ENCODE assay signal across 9 mouse cellular contexts in the genomic region with DNA sequence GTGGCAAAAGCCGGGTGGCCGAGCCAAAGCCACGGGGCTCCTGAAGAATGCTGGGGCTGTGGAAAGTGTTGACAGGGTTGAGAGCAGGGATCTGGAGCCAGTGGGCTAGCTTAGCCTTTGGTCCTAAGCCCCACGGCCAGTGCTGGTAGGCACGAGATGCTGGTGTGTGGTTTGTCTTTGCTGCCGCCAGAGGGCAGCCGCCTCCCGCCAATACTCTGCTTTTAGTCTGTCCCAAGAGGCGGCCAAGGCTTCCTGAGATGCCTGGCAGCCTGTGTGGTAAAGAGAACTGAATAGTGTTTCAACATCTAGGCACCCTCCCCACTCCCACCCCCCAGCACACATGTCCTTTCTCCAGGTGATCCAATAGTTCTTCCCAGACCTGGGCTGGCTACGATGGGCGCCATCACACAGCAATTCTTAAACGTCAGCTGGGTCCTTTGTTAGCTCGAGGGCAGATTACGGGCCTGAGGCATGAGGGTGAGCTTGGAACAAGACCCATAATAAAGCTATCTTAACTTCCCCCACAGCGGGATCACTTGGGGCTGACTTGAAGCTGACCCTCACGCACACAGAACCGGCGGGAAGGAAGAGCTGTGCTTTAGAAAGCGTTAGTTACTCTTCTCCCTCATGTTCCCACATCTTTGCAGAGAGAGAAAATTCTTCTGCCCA. TPM values are rescaled to one million over a fixed set of nuclear protein-coding genes. Genes with fewer than 3 reads are reported as not detected.
DNase-seq lines count a peak whose midpoint lies in the region; ATAC-seq and TF ChIP-seq lines count a peak whose summit lies in the region.
"Had no signal": no experiment of that assay in that cellular context is flagged by ENCODE, and none has a peak within 500 bp of the region (broad histone marks: within the 10 kb centered on the region; RNA-seq: fewer than 3 reads in every experiment).

No protein-coding gene starts in this region.

- WGBS in forebrain, embryonic 15.5 days: 19% methylated on average over 19 of the region's 19 CpGs
- 29% methylated on average over 19 of the region's 19 CpGs for WGBS in hindbrain, embryonic 10.5 days

- no peak for TF ChIP-seq EP300 in MEL (IDR thresholded peaks at IDR 0.05; ENCODE audit: low read depth in 1 of 2, low read length in 2 of 2)

- H3K9me3 ChIP-seq in MEL (replicated peaks; ENCODE audit: insufficient read depth, low read length): no peaks in the 10 kb centered on the region
- H3K9me3 ChIP-seq in forebrain, embryonic 15.5 days: no peaks in the 10 kb centered on the region
- H3K9me3 ChIP-seq in hindbrain, embryonic 10.5 days: no peaks in the 10 kb centered on the region

- no peak overlapping the region for H3K4me2 ChIP-seq in forebrain, embryonic 15.5 days (replicated peaks)

- TF ChIP-seq CTCF in MEL (IDR thresholded peaks at IDR 0.05 in 2 of 3, conservative IDR thresholded peaks at IDR 0.05 in 1 of 3; ENCODE audit: control insufficient read depth in 1 of 3, insufficient read depth in 1 of 3, low read depth in 2 of 3, low read length in 3 of 3, poor library complexity in 1 of 3, severe bottlenecking in 1 of 3): peak; percentile 66 to 94 (median 94)

- no peak for TF ChIP-seq POLR2A in MEL (IDR thresholded peaks at IDR 0.05; ENCODE audit: control insufficient read depth in 1 of 2, insufficient read depth in 1 of 2, low read depth in 1 of 2, low read length in 2 of 2, poor library complexity in 1 of 2)

- peak; percentile 63 for DNase-seq in MEL (ENCODE audit: low read depth, low spot score)
- peak; percentile 69 to 87 for DNase-seq in cerebellum, adult 18-20 months
- peak; percentile 84 for DNase-seq in hindbrain, embryonic 10.5 days (ENCODE audit: low spot score)
- peak; percentile 80 to 88 for DNase-seq in layer of hippocampus, postnatal 14 days (ENCODE audit: low spot score in 2 of 2)
- peak; percentile 78 to 81 for DNase-seq in lung, postnatal 4 days
- DNase-seq in right cerebral cortex, adult 18-20 months: peak; percentile 80
- DNase-seq in urinary bladder, adult 18-20 months (ENCODE audit: low spot score in 2 of 2): peak; percentile 57 to 61

- no peaks in the 10 kb centered on the region for H3K79me2 ChIP-seq in MEL (ENCODE audit: control insufficient read depth, insufficient read depth, low read length, poor library complexity)

- no peak overlapping the region for H3K27ac ChIP-seq in MEL (ENCODE audit: control insufficient read depth, low read depth, low read length)
- H3K27ac ChIP-seq in forebrain, embryonic 15.5 days (replicated peaks): peak overlapping the region; percentile 29; the same call in 1 of the 2 replicates
- H3K27ac ChIP-seq in hindbrain, embryonic 10.5 days: peak overlapping the region; percentile 64
- H3K27ac ChIP-seq: macrophage had no signal

- peak; percentile 92 for TF ChIP-seq RAD21 in MEL (IDR thresholded peaks at IDR 0.05; ENCODE audit: low read depth, low read length)

- H3K4me1 ChIP-seq in MEL (ENCODE audit: control insufficient read depth in 1 of 2, insufficient read depth in 2 of 2, low read length in 2 of 2): no peaks in the 10 kb centered on the region
- peaks cover 62% of the 10 kb centered on the region for H3K4me1 ChIP-seq in forebrain, embryonic 15.5 days
- H3K4me1 ChIP-seq in hindbrain, embryonic 10.5 days (replicated peaks): peaks cover 54% of the 10 kb centered on the region

- peaks cover 0 to 2% of the 10 kb centered on the region in 2 experiments; a peak in 3 of 4 replicates for H3K27me3 ChIP-seq in MEL (ENCODE audit: control insufficient read depth in 1 of 2, insufficient read depth in 2 of 2, low read length in 2 of 2)
- H3K27me3 ChIP-seq in forebrain, embryonic 15.5 days: 0 out of 2 replicates have a peak, but pooled peaks cover 3% of the 10 kb centered on the region
- H3K27me3 ChIP-seq in hindbrain, embryonic 10.5 days (ENCODE audit: insufficient read depth, poor library complexity, severe bottlenecking): peaks cover 53% of the 10 kb centered on the region

- peak; percentile 77 for ATAC-seq in forebrain, embryonic 15.5 days (replicated peaks)

- no peaks in the 10 kb centered on the region for H3K36me3 ChIP-seq in MEL (ENCODE audit: control insufficient read depth in 1 of 2, insufficient read depth in 2 of 2, low read length in 2 of 2)
- H3K36me3 ChIP-seq in forebrain, embryonic 15.5 days: no peaks in the 10 kb centered on the region
- H3K36me3 ChIP-seq in hindbrain, embryonic 10.5 days: no peaks in the 10 kb centered on the region

- H3K4me3 ChIP-seq in MEL (ENCODE audit: control insufficient read depth in 1 of 2, insufficient read depth in 1 of 2, low read depth in 2 of 2, low read length in 2 of 2): no peak overlapping the region
- no peak overlapping the region for H3K4me3 ChIP-seq in forebrain, embryonic 15.5 days
- no peak overlapping the region for H3K4me3 ChIP-seq in hindbrain, embryonic 10.5 days

- H3K9ac ChIP-seq in MEL (ENCODE audit: control insufficient read depth, low read depth, low read length, poor library complexity, severe bottlenecking): no peak overlapping the region
- no peak overlapping the region for H3K9ac ChIP-seq in forebrain, embryonic 15.5 days (replicated peaks)

TF ChIP-seq in MEL, 35 proteins besides CTCF, POLR2A, EP300 and RAD21:
- TF ChIP-seq UBTF (IDR thresholded peaks at IDR 0.05; ENCODE audit: borderline replicate concordance, insufficient read depth, low read depth, low read length) (no peak), JUND (IDR thresholded peaks at IDR 0.05; ENCODE audit: low read depth, low read length) (no peak), SMC3 (IDR thresholded peaks at IDR 0.05; ENCODE audit: low read depth, low read length) (peak; percentile 86), KAT2A (conservative IDR thresholded peaks at IDR 0.05; ENCODE audit: low read depth, low read length) (no peak), POLR2AphosphoS2 (IDR thresholded peaks at IDR 0.05; ENCODE audit: low read length) (no peak), ELF1 (IDR thresholded peaks at IDR 0.05; ENCODE audit: low read depth, low read length) (no peak), TAL1 (IDR thresholded peaks at IDR 0.05; ENCODE audit: low read length) (no peak), MEF2A (IDR thresholded peaks at IDR 0.05; ENCODE audit: extremely low read depth, insufficient replicate concordance, low read depth, low read length, poor library complexity, severe bottlenecking) (no peak), ZC3H11A (IDR thresholded peaks at IDR 0.05; ENCODE audit: low read depth, low read length) (peak; percentile 82), NELFE (IDR thresholded peaks at IDR 0.05; ENCODE audit: low read depth, low read length) (0 out of 2 replicates have a peak, but pooled peaks have one; percentile 17), ZKSCAN1 (IDR thresholded peaks at IDR 0.05; ENCODE audit: low read depth, low read length) (no peak)
TF ChIP-seq in MEL: peak in this region for 3.

RNA-seq across cellular contexts. Expression of a gene that starts 25.0 kb away (rescaled TPM):
- total RNA-seq in MEL (2012; rRNA removed): not detected in 2 replicates
- not detected for polyA plus RNA-seq in MEL (2012; ENCODE audit: insufficient read depth in 1 of 2, insufficient read length in 2 of 2, low read depth in 1 of 2, low replicate concordance in 2 of 2, missing spikeins in 1 of 2)
- 8.7 and 10.8 TPM in 2 replicates for polyA plus RNA-seq in forebrain, embryonic 15.5 days (2015; fragmentation: Nextera tagmentation; extraction: Ambion mirVana)
- 11.2 and 15.8 TPM in 2 replicates for polyA plus RNA-seq in hindbrain, embryonic 10.5 days (2016; fragmentation: Nextera tagmentation; extraction: Ambion mirVana)
- total RNA-seq in layer of hippocampus, postnatal 14 days (2021): 10 to 100 TPM in 1 of 2 experiments, 1 to 10 TPM in 1; 6.3 to 10.8 TPM
- polyA plus RNA-seq: macrophage had no signal

RNA-seq across cellular contexts. Expression of a gene that starts 32.4 kb away (rescaled TPM):
- not detected in 2 replicates for total RNA-seq in MEL (2012; rRNA removed)
- not detected for polyA plus RNA-seq in MEL (2012; ENCODE audit: insufficient read depth in 1 of 2, insufficient read length in 2 of 2, low read depth in 1 of 2, low replicate concordance in 2 of 2, missing spikeins in 1 of 2)
- polyA plus RNA-seq in forebrain, embryonic 15.5 days (2015; fragmentation: Nextera tagmentation; extraction: Ambion mirVana): 0.31 and 0.45 TPM in 2 replicates
- not detected in 2 replicates for polyA plus RNA-seq in hindbrain, embryonic 10.5 days (2016; fragmentation: Nextera tagmentation; extraction: Ambion mirVana)
- 1 to 10 TPM; 1.1 to 2.4 TPM for total RNA-seq in layer of hippocampus, postnatal 14 days (2021)
- polyA plus RNA-seq: macrophage had no signal
